Mouse (Mus musculus): ENCODE measurements at regions not wholly inside any gene's neighbourhood (a gene's known extent, or its start where the extent isn't known, plus 50 kb on each side); places are given as distances from the start of the nearest gene placed in this dataset.
"Not testable (repeated sequence)": the region's sequence is repeated elsewhere in the genome, so short reads cannot be mapped to it uniquely, and the experiment has no call there.

DNA sequence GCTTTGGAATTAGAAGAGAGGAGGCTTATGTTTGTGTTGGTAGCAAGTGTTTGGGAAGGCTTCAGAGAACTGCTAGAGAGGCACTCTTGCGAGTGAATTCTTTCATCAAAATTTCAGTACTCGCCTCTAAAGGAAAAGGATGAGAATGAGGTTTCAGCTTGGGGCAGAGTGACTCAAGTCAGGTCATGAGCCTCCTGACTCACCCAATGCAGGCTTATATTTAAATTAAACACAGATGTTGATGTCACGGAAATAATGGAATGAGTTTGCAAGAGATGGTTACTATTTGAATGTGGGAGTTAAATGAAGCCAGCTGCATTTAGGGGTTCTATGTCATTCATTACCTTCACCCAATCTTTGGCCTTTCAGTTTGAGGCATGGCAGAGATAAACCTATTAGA lies 348.4 kb downstream of the Edem1 start:
- ATAC-seq (ENCODE audit: insufficient number of reproducible peaks, insufficient read depth, low FRiP score, low TSS enrichment, low read depth): no peak
- no peaks in the 10 kb centered on the region for H3K27me3 ChIP-seq
- H3K36me3 ChIP-seq: no peaks in the 10 kb centered on the region
- H3K27ac ChIP-seq: no peak overlapping the region
- H3K4me1 ChIP-seq (replicated peaks): no peaks in the 10 kb centered on the region
- 27% methylated on average over 3 of the region's 3 CpGs for WGBS
- H3K4me2 ChIP-seq: no peak overlapping the region
- no peak overlapping the region for H3K9ac ChIP-seq (replicated peaks)
- no peak overlapping the region for H3K4me3 ChIP-seq (replicated peaks)
- no peaks in the 10 kb centered on the region for H3K9me3 ChIP-seq

DNA sequence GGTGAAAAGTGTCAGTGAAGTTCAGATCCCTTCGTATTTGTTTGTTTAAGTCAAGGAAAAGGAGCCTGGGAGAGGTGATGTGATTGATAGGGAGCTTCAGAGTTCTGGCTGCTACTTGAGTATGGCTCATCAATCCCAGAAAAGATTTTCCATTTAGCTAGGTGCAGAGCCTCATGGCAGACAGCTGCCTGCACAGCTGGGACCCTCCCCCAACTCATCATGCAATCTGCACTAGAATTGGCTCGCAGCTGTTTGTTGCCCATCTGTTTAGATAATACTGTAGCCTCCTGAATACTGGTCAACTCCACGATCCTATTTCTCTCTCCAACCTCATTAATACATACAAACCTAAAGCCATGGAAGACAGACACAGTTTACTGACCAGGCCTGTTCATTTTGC lies 354.4 kb downstream of the Edem1 start:
- no peak overlapping the region for H3K27ac ChIP-seq
- ATAC-seq (ENCODE audit: insufficient number of reproducible peaks, insufficient read depth, low FRiP score, low TSS enrichment, low read depth): 0 out of 2 replicates have a peak, but pooled peaks have one; percentile 37
- no peaks in the 10 kb centered on the region for H3K4me1 ChIP-seq (replicated peaks)
- 42% methylated on average over 3 of the region's 3 CpGs for WGBS
- H3K4me2 ChIP-seq: no peak overlapping the region
- H3K27me3 ChIP-seq: no peaks in the 10 kb centered on the region
- no peak overlapping the region for H3K4me3 ChIP-seq (replicated peaks)
- no peaks in the 10 kb centered on the region for H3K36me3 ChIP-seq
- H3K9ac ChIP-seq (replicated peaks): no peak overlapping the region
- no peaks in the 10 kb centered on the region for H3K9me3 ChIP-seq

DNA sequence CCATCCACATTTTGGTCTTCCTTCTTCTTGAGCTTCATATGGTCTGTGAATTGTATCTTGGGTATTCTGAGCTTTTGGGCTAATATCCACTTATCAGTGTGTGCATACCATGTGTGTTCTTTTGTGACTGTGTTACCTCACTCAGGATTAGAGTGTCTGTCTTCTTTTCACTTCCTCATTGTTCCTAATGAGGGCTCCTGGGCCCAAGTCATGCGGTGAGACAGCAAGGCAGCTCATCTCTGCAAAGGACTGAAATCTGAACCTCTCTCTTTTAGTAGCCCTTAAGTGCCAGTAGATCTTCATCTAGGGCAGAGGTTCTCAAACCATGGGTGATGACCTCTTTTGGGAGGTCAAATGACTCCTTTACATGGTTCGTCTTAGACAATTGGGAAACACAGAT lies 364.6 kb downstream of the Edem1 start:
- WGBS: 81% methylated on average over 2 of the region's 2 CpGs
- ATAC-seq (ENCODE audit: insufficient number of reproducible peaks, insufficient read depth, low FRiP score, low TSS enrichment, low read depth): not testable (repeated sequence)

DNA sequence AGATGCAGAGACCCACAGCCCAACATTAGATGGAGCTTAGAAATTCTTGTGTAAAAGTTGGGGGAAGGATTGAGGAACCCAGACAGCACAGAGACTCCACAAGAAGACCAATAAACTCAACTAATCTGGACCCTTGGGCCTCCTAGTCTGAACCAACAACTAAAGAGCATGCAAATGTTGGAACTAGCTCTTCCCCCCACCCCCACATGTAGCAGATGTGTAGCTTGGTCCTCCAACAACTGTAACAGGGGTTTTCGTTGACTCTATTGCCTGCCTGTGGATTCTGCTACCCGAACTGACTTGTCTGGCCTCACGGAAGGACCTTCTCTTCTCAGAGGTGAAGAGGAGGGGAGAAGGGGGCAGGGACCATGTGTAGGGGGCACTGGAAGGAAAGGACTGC lies 365.2 kb downstream of the Edem1 start:
- Histone ChIP-seq H3K4me1 (replicated peaks) (no peaks in the 10 kb centered on the region), H3K4me3 (replicated peaks) (no peak overlapping the region), H3K4me2 (no peak overlapping the region), H3K9me3 (no peaks in the 10 kb centered on the region), H3K9ac (replicated peaks) (no peak overlapping the region), H3K36me3 (no peaks in the 10 kb centered on the region), H3K27ac (no peak overlapping the region), H3K27me3 (no peaks in the 10 kb centered on the region)
- WGBS: 85% methylated on average over 3 of the region's 3 CpGs
- ATAC-seq (ENCODE audit: insufficient number of reproducible peaks, insufficient read depth, low FRiP score, low TSS enrichment, low read depth): no peak

More for the DNA sequence above, 364.6 kb downstream of the Edem1 start:
- H3K9ac ChIP-seq (replicated peaks); H3K4me3 ChIP-seq (replicated peaks); H3K9me3 ChIP-seq; H3K4me2 ChIP-seq; H3K4me1 ChIP-seq (replicated peaks); H3K36me3 ChIP-seq; H3K27ac ChIP-seq; H3K27me3 ChIP-seq: not testable (repeated sequence)

DNA sequence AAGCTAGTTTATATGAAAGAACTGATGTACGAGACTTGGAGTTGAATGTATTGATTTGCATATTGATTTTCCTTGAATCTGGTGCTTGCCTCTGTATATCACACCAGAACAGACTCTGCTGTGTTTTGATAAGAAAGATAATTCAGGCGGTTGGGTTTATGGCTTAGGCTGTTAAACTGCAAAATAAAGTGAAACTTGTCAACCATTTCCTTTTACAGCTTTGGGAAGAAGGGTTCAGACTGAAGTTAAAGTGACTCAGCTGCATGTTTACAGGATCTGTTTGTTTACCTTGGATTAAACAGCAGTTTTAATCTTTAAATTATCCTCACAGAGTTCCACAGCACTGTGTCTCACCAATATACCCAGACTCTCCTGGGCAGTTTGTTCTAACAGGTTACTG lies 381.3 kb downstream of the Edem1 start:
- no peak for ATAC-seq (ENCODE audit: insufficient number of reproducible peaks, insufficient read depth, low FRiP score, low TSS enrichment, low read depth)
- Histone ChIP-seq H3K9me3 (no peaks in the 10 kb centered on the region), H3K4me1 (replicated peaks) (0 out of 2 replicates have a peak, but pooled peaks cover 3% of the 10 kb centered on the region), H3K36me3 (no peaks in the 10 kb centered on the region), H3K4me3 (replicated peaks) (no peak overlapping the region), H3K27ac (no peak overlapping the region), H3K9ac (replicated peaks) (no peak overlapping the region), H3K4me2 (no peak overlapping the region), H3K27me3 (no peaks in the 10 kb centered on the region)
- 48% methylated on average over 2 of the region's 2 CpGs for WGBS

GRCm38 (mm10) chr6:109230391-109230790 lies 401.9 kb downstream of the Edem1 start:
- H3K4me2 ChIP-seq: no peak overlapping the region
- H3K27ac ChIP-seq: no peak overlapping the region
- H3K36me3 ChIP-seq: no peaks in the 10 kb centered on the region
- no peak overlapping the region for H3K4me3 ChIP-seq (replicated peaks)
- no peak for ATAC-seq (ENCODE audit: insufficient number of reproducible peaks, insufficient read depth, low FRiP score, low TSS enrichment, low read depth)
- H3K4me1 ChIP-seq (replicated peaks): no peaks in the 10 kb centered on the region
- H3K27me3 ChIP-seq: no peaks in the 10 kb centered on the region
- no peaks in the 10 kb centered on the region for H3K9me3 ChIP-seq
- H3K9ac ChIP-seq (replicated peaks): no peak overlapping the region
- WGBS: 97% methylated on average over 6 of the region's 6 CpGs

GRCm38 (mm10) chr6:109233426-109233825 lies 405.0 kb downstream of the Edem1 start:
- Histone ChIP-seq H3K4me2 (no peak overlapping the region), H3K36me3 (no peaks in the 10 kb centered on the region), H3K4me3 (replicated peaks) (no peak overlapping the region), H3K27me3 (no peaks in the 10 kb centered on the region), H3K27ac (no peak overlapping the region), H3K4me1 (replicated peaks) (no peaks in the 10 kb centered on the region), H3K9me3 (no peaks in the 10 kb centered on the region), H3K9ac (replicated peaks) (no peak overlapping the region)
- ATAC-seq (ENCODE audit: insufficient number of reproducible peaks, insufficient read depth, low FRiP score, low TSS enrichment, low read depth): no peak
- WGBS: 79% methylated on average over 3 of the region's 3 CpGs

GRCm38 (mm10) chr6:109245666-109246065 lies 417.2 kb downstream of the Edem1 start:
- Histone ChIP-seq H3K27me3 (no peaks in the 10 kb centered on the region), H3K9ac (replicated peaks) (no peak overlapping the region), H3K4me1 (replicated peaks) (no peaks in the 10 kb centered on the region), H3K36me3 (no peaks in the 10 kb centered on the region), H3K4me2 (no peak overlapping the region), H3K9me3 (no peaks in the 10 kb centered on the region), H3K4me3 (replicated peaks) (no peak overlapping the region), H3K27ac (no peak overlapping the region)
- ATAC-seq (ENCODE audit: insufficient number of reproducible peaks, insufficient read depth, low FRiP score, low TSS enrichment, low read depth): no peak
- WGBS: 78% methylated on average over 2 of the region's 2 CpGs

DNA sequence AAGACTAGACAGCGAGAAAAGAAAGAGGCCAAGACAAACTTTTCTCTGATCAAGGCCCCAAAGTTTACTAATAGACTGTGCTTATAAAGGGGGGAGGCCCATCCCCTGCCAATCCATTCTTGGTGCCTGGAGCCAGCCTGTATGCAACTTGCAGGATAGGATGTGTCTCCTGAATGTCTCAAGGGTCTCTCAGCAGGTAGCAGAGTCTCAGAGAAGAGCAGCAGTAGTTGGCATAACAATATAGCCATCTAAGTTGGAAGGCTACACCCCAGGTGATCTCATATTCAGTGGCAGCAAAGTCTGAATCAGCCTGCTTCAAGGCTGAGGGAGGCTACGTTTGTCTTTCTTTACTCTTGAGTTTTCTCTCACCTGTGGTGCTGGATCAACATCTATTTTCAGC lies 418.1 kb downstream of the Edem1 start:
- WGBS: 54% methylated on average over 2 of the region's 2 CpGs
- not testable (repeated sequence) for H3K4me3 ChIP-seq (replicated peaks); H3K4me1 ChIP-seq (replicated peaks)

More for the DNA sequence above, 418.1 kb downstream of the Edem1 start:
- H3K27ac ChIP-seq; H3K4me2 ChIP-seq; H3K9me3 ChIP-seq; ATAC-seq (ENCODE audit: insufficient number of reproducible peaks, insufficient read depth, low FRiP score, low TSS enrichment, low read depth); H3K36me3 ChIP-seq; H3K9ac ChIP-seq (replicated peaks); H3K27me3 ChIP-seq: not testable (repeated sequence)

Data from limb, embryonic 12.5 days (tissue).